Mouse (Mus musculus) neural tube, embryonic 14.5 days (tissue): ENCODE measurements around the gene Spr. TPM values are rescaled to one million over a fixed set of nuclear protein-coding genes. Genes with fewer than 3 reads are reported as not detected.

Experiments used
- ATAC-seq: fragments of 200-750 bp; cut with Nextera tagmentation; 2 replicates; pipeline ENCODE4 v1.8.0; 2017; ENCODE audit warnings: low read depth, mild to moderate bottlenecking, moderate TSS enrichment, moderate library complexity
- H3K27ac ChIP-seq: fragments of 300-500 bp; sonication (generic); 2 replicates; pipeline ENCODE4 v1.5.1; 2014; ENCODE audit warnings: low read depth, mild to moderate bottlenecking, control low read depth, low read length, moderate library complexity, mixed read lengths
- H3K27me3 ChIP-seq: fragments of 300-500 bp; sonication (generic); 2 replicates; pipeline ENCODE4 v1.6.1; 2014; ENCODE audit warnings: low read length; ENCODE audit not compliant: control insufficient read depth, insufficient read depth
- H3K36me3 ChIP-seq: fragments of 300-500 bp; sonication (generic); 2 replicates; pipeline ENCODE4 v1.6.1; 2014; ENCODE audit warnings: low read length, mixed read lengths; ENCODE audit not compliant: control insufficient read depth, insufficient read depth
- H3K4me1 ChIP-seq: fragments of 300-500 bp; sonication (generic); 2 replicates; pipeline ENCODE4 v1.6.1; 2014; ENCODE audit warnings: low read length; ENCODE audit not compliant: control insufficient read depth, insufficient read depth
- H3K4me2 ChIP-seq: fragments of 300-500 bp; sonication (generic); 2 replicates; pipeline ENCODE4 v1.6.1; 2014; ENCODE audit warnings: mild to moderate bottlenecking, low read depth, low read length, control low read depth
- H3K4me3 ChIP-seq: fragments of 300-500 bp; sonication (generic); 2 replicates; pipeline ENCODE4 v1.5.1; 2014; ENCODE audit warnings: low read depth, low read length, control low read depth, mixed read lengths
- H3K9ac ChIP-seq: fragments of 300-500 bp; sonication (generic); replicated peaks from 2 replicates; pipeline ENCODE4 v1.6.1; 2014; ENCODE audit warnings: low read depth, mild to moderate bottlenecking, control low read depth, low read length, mixed read lengths
- H3K9me3 ChIP-seq: fragments of 300-500 bp; sonication (generic); 2 replicates; pipeline ENCODE4 v1.6.1; 2016; ENCODE audit warnings: low read length; ENCODE audit not compliant: control insufficient read depth
- WGBS: fragments of 180-500 bp; shearing (Covaris S2); extraction: QIAGEN DNeasy Blood & Tissue Kit; methylation state at CpG from one replicate; pipeline ENCODE4 v1.1.7; 2014; 5-methylcytosine and 5-hydroxymethylcytosine counted together
- polyA plus RNA-seq: library from polyadenylated mRNA; unstranded; fragments of >200 nt; fragmentation: Nextera tagmentation; extraction: Ambion mirVana; gene quantifications from 2 replicates; pipeline ENCODE4 v1.2.1, GENCODE M21; 2014

Gene Spr
- polyA plus RNA-seq, 1 experiment from 2014 or later: 38.6 TPM

- H3K9me3 ChIP-seq: no peaks in the 10 kb centered on the region
- no peak overlapping the region for H3K27ac ChIP-seq
- H3K4me1 ChIP-seq: no peaks in the 10 kb centered on the region
- H3K4me2 ChIP-seq: no peak overlapping the region
- no peaks in the 10 kb centered on the region for H3K27me3 ChIP-seq
- ATAC-seq: no peak
- no peaks in the 10 kb centered on the region for H3K36me3 ChIP-seq
- H3K4me3 ChIP-seq: no peak overlapping the region
- WGBS: 89% methylated on average over 4 of the region's 4 CpGs
- no peak overlapping the region for H3K9ac ChIP-seq
These were observed 50.1 kb downstream of the Spr start for GRCm38 (mm10) chr6:85087425-85087824.

- H3K4me3 ChIP-seq: no peak overlapping the region
- no peaks in the 10 kb centered on the region for H3K4me1 ChIP-seq
- ATAC-seq: no peak
- WGBS: 80% methylated on average over 3 of the region's 3 CpGs
- no peak overlapping the region for H3K9ac ChIP-seq
- H3K36me3 ChIP-seq: no peaks in the 10 kb centered on the region
- H3K27me3 ChIP-seq: no peaks in the 10 kb centered on the region
- no peaks in the 10 kb centered on the region for H3K9me3 ChIP-seq
- H3K27ac ChIP-seq: no peak overlapping the region
- no peak overlapping the region for H3K4me2 ChIP-seq
These were observed 50.9 kb downstream of the Spr start for GRCm38 (mm10) chr6:85086645-85087044.

Other genes with a start within 250 kb of the Spr start
- 60.6 and 63.9 TPM in 2 replicates for gene Exoc6b, start 68.3 kb downstream of the Spr start, polyA plus RNA-seq
- 0.21 TPM in 1 of 2 replicates, not detected in the other for gene Emx1, start 49.7 kb upstream of the Spr start, polyA plus RNA-seq
- 21.3 and 29.7 TPM in 2 replicates for gene Sfxn5, start 195.7 kb upstream of the Spr start, polyA plus RNA-seq
- gene Rab11fip5, start 236.9 kb upstream of the Spr start, polyA plus RNA-seq: 15.6 and 20.5 TPM in 2 replicates